8 mouse cellular contexts compared by ENCODE assay signal in the genomic region with DNA sequence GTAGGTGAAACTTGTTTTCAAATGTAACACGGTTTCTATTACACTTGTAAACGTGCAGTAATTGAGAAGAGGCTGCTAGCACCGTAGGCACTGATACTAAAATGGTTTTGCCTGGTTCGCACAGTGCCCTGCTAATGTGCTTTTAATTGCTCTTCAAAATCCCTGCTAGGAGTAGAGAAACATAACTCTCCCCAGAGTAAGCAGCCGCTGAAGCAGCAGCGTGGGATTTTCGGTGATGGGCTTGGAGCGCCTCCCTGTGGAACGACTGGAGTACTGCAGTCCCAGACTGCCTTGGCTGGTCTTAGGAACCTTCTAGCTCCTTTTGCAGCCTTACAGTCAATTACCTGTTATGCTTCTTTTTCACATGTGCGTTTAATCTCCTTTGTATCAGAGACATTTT.
DNase-seq lines count a peak whose midpoint lies in the region; ATAC-seq and TF ChIP-seq lines count a peak whose summit lies in the region.
"Had no signal": no experiment of that assay in that cellular context is flagged by ENCODE, and none has a peak within 500 bp of the region (broad histone marks: within the 10 kb centered on the region; RNA-seq: fewer than 3 reads in every experiment).

No protein-coding gene starts in this region.

- no peaks in the 10 kb centered on the region for H3K36me3 ChIP-seq in lung, postnatal 0 days (ENCODE audit: insufficient read depth, low read length)
- no peaks in the 10 kb centered on the region for H3K36me3 ChIP-seq in forebrain, embryonic 15.5 days
- H3K36me3 ChIP-seq in neural tube, embryonic 14.5 days (ENCODE audit: control insufficient read depth, insufficient read depth, low read length), result no peaks in the 10 kb centered on the region
- H3K36me3 ChIP-seq: heart, embryonic 15.5 days had no signal

- H3K4me1 ChIP-seq in lung, postnatal 0 days (ENCODE audit: insufficient read depth, low read depth, low read length), result no peaks in the 10 kb centered on the region
- H3K4me1 ChIP-seq in forebrain, embryonic 15.5 days, result no peaks in the 10 kb centered on the region
- no peaks in the 10 kb centered on the region for H3K4me1 ChIP-seq in neural tube, embryonic 14.5 days (ENCODE audit: control insufficient read depth, insufficient read depth, low read length)
- H3K4me1 ChIP-seq: heart, embryonic 15.5 days had no signal

- DNase-seq in lung, postnatal 0 days (ENCODE audit: low spot score), result no peak
- DNase-seq in lung, postnatal 14 days, result no peak
- peak; percentile 4 for DNase-seq in cerebellum, adult 9-10 months
- DNase-seq in layer of hippocampus, postnatal 25 days (ENCODE audit: extremely low spot score in 1 of 2, low spot score in 1 of 2), result peak; percentile 48 to 74
- DNase-seq in thymus, postnatal 25 days, result no peak

- H3K27ac ChIP-seq in lung, postnatal 0 days (ENCODE audit: low read length), result no peak overlapping the region
- no peak overlapping the region for H3K27ac ChIP-seq in forebrain, embryonic 15.5 days (replicated peaks)
- H3K27ac ChIP-seq in neural tube, embryonic 14.5 days (ENCODE audit: low read depth, low read length), result no peak overlapping the region
- H3K27ac ChIP-seq: heart, embryonic 15.5 days had no signal

- H3K4me3 ChIP-seq in lung, postnatal 0 days (ENCODE audit: low read depth, low read length), result no peak overlapping the region
- no peak overlapping the region for H3K4me3 ChIP-seq in forebrain, embryonic 15.5 days
- no peak overlapping the region for H3K4me3 ChIP-seq in neural tube, embryonic 14.5 days (ENCODE audit: low read depth, low read length)
- H3K4me3 ChIP-seq: heart, embryonic 15.5 days had no signal

- no peak overlapping the region for H3K9ac ChIP-seq in lung, postnatal 0 days (replicated peaks; ENCODE audit: low read depth)
- H3K9ac ChIP-seq in forebrain, embryonic 15.5 days (replicated peaks), result no peak overlapping the region
- H3K9ac ChIP-seq in neural tube, embryonic 14.5 days (replicated peaks; ENCODE audit: low read depth, low read length), result no peak overlapping the region
- H3K9ac ChIP-seq: heart, embryonic 15.5 days had no signal

- peak; percentile 57 for TF ChIP-seq CTCF in lung, postnatal 0 days (IDR thresholded peaks at IDR 0.05)

- 24% methylated on average over 10 of the region's 10 CpGs for WGBS in lung, postnatal 0 days
- WGBS in forebrain, embryonic 15.5 days, result 8% methylated on average over 10 of the region's 10 CpGs
- WGBS in neural tube, embryonic 14.5 days, result 11% methylated on average over 10 of the region's 10 CpGs

- no peak overlapping the region for H3K4me2 ChIP-seq in lung, postnatal 0 days (replicated peaks; ENCODE audit: low read depth, low read length)
- no peak overlapping the region for H3K4me2 ChIP-seq in forebrain, embryonic 15.5 days (replicated peaks)
- no peak overlapping the region for H3K4me2 ChIP-seq in neural tube, embryonic 14.5 days (ENCODE audit: low read depth, low read length)
- H3K4me2 ChIP-seq: heart, embryonic 15.5 days had no signal

- ATAC-seq in lung, postnatal 0 days, result no peak
- ATAC-seq in forebrain, embryonic 15.5 days (replicated peaks), result peak; percentile 80
- ATAC-seq in neural tube, embryonic 14.5 days (ENCODE audit: low read depth), result peak; percentile 85

- H3K27me3 ChIP-seq in lung, postnatal 0 days (replicated peaks; ENCODE audit: insufficient read depth, low read length), result no peaks in the 10 kb centered on the region
- H3K27me3 ChIP-seq in forebrain, embryonic 15.5 days, result no peaks in the 10 kb centered on the region
- H3K27me3 ChIP-seq in neural tube, embryonic 14.5 days (ENCODE audit: control insufficient read depth, insufficient read depth, low read length), result no peaks in the 10 kb centered on the region
- H3K27me3 ChIP-seq: heart, embryonic 15.5 days had no signal

- TF ChIP-seq EP300 in lung, postnatal 0 days (IDR thresholded peaks at IDR 0.05), result no peak

- no peaks in the 10 kb centered on the region for H3K9me3 ChIP-seq in lung, postnatal 0 days (ENCODE audit: low read length)
- H3K9me3 ChIP-seq in forebrain, embryonic 15.5 days, result no peaks in the 10 kb centered on the region
- no peaks in the 10 kb centered on the region for H3K9me3 ChIP-seq in neural tube, embryonic 14.5 days (ENCODE audit: control insufficient read depth, low read length)
- H3K9me3 ChIP-seq: heart, embryonic 15.5 days had no signal

Comparison
In these comparisons a context has a peak if more than half of its experiments do, and no peak if none do; other contexts are left out.
1. DNase-seq: peak in cerebellum, adult 9-10 months (single experiment) and layer of hippocampus, postnatal 25 days (2 of 2); none in lung, postnatal 0 days (single experiment), lung, postnatal 14 days (single experiment) and thymus, postnatal 25 days (single experiment).